Mouse (Mus musculus): ENCODE results near the gene Tmem110.

GRCm38 (mm10) chr14:30912641-30913040 is 87.3 kb downstream of the Tmem110 start:
- TF ChIP-seq USF1 (IDR thresholded peaks at IDR 0.05; ENCODE audit: low read depth) (no peak), TCF12 (IDR thresholded peaks at IDR 0.05; ENCODE audit: insufficient read depth, poor library complexity, severe bottlenecking) (no peak), SRF (IDR thresholded peaks at IDR 0.05; ENCODE audit: control insufficient read depth, insufficient read length, low read depth) (no peak), CEBPB (IDR thresholded peaks at IDR 0.05; ENCODE audit: insufficient read depth, poor library complexity, severe bottlenecking) (no peak), POLR2AphosphoS2 (IDR thresholded peaks at IDR 0.05; ENCODE audit: insufficient read length, low read depth) (no peak), POLR2A (IDR thresholded peaks at IDR 0.05; ENCODE audit: insufficient read length, low read depth) (no peak), MYOD1 (IDR thresholded peaks at IDR 0.05; ENCODE audit: control insufficient read depth in 1 of 3, insufficient read length in 2 of 3, low read depth in 2 of 3) (no peak)

Measured in myocyte (in vitro differentiated cells).